Mouse (Mus musculus) layer of hippocampus, adult 18-20 months (tissue): Measurements from ENCODE around the gene Fmo6. TPM values are rescaled to one million over a fixed set of nuclear protein-coding genes. Genes with fewer than 3 reads are reported as not detected.

Experiments
- DNase-seq, 2 experiments: peaks; one replicate each; pipeline ENCODE4 v3.0.0; 2022; ENCODE audit warnings: low spot score in 2 of 2
- long read RNA-seq: library from polyadenylated mRNA; stranded (forward); transcript quantifications from one replicate; pipeline ENCODE4 v2.0.0, GENCODE M21; 2021
- total RNA-seq, 2 experiments: library from RNA; stranded (reverse); gene quantifications; 2 replicates each; pipeline ENCODE4 v1.2.3; 2021

Fmo6 gene
- total RNA-seq = not detected
- long read RNA-seq = 0 reads

GRCm38 (mm10) chr1:162937415-162937814, at the start of gene Fmo6:
Fmo6 (minus strand) TSS chr1:162937515.
- DNase-seq = no peak

- no peak for DNase-seq
These were observed 49.5 kb upstream of the Fmo6 start for GRCm38 (mm10) chr1:162986777-162987176.

DNA sequence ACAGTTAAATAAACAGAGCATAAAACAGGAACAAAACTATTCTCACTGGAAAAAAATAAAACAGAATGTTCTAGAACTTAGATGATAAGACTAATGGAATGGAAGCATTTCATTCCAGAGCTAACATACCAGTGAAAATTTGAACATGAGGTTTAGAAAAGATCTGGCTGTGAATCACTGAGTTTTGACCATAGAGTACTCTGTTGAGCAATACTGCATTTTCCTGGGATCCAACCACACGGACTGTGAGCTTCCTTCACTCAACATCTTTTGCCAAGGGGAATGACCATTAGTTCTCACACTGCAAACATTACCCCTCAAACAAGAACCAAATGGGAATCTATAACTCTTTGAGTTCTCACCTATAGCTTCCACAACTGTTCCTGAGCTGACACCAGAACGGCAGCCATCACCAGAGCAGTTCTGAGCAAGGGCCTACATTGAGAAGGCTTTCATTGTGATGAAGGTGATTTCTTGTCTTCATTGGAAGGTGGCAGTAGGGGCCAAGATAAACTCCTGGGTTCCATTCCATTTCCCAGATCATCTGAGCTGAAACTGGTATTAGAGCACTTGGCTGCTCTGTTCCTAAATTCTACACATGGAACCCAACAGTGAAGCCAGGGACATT, 48.9 kb upstream of the Fmo6 start:
- DNase-seq = no peak

- DNase-seq = no peak
These were observed 47.1 kb upstream of the Fmo6 start, which contains the start of gene Fmo3 for GRCm38 (mm10) chr1:162984428-162984827. Fmo3 (minus strand) TSS chr1:162984528.

GRCm38 (mm10) chr1:162963556-162963955, 26.2 kb upstream of the Fmo6 start:
- DNase-seq = no peak

GRCm38 (mm10) chr1:162957422-162957821, 20.1 kb upstream of the Fmo6 start:
- no peak for DNase-seq

- DNase-seq = no peak
These were observed 15.8 kb upstream of the Fmo6 start for GRCm38 (mm10) chr1:162953079-162953478.

DNA sequence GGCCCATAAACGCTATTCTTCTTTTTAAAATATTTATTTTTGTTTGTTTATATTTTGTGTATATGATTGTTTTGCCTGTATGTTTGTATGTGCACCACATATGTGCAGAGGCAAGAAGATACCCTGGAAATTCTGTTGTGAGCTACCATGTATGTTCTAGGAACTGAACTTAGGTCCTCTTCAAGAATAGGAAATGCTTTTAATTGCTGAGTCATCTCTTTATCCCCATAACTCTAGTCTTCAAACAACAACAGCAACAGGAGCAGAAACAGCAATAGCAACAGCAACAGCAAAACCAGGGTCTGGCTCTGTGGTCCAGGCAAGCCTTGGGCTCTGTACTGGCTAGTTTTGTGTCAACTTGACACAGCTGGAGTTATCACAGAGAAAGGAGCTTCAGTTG, 12.4 kb upstream of the Fmo6 start:
- DNase-seq = no peak

DNA sequence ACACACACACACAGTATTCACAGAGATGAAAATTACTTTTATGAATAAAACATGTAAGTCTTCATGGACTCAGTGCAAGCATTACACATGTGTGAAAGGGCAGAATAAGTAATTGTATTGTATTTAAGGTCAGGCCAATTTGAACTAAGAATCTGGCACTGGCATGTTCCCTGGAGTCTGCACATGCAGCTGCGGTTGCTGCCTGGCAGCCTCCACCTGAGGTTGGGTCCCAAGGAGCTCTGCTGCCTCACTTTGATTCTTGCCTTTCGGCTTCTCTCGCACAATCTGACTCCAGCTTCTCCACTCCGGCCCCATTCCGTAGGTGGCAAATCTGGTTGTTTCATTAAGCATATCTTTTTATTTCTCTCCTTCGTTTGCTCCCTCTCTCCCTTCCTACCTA, 10.6 kb upstream of the Fmo6 start:
- DNase-seq = no peak

- no peak for DNase-seq
These were observed 9.7 kb upstream of the Fmo6 start for GRCm38 (mm10) chr1:162946837-162947558.

GRCm38 (mm10) chr1:162943700-162944099, 6.4 kb upstream of the Fmo6 start:
- DNase-seq = no peak

GRCm38 (mm10) chr1:162938696-162939351, 1.5 kb upstream of the Fmo6 start:
- no peak for DNase-seq

- no peak for DNase-seq
These were observed 818 bp upstream of the Fmo6 start for GRCm38 (mm10) chr1:162937970-162938695.

- no peak for DNase-seq
These were observed 2.8 kb downstream of the Fmo6 start for GRCm38 (mm10) chr1:162934374-162935012.

DNA sequence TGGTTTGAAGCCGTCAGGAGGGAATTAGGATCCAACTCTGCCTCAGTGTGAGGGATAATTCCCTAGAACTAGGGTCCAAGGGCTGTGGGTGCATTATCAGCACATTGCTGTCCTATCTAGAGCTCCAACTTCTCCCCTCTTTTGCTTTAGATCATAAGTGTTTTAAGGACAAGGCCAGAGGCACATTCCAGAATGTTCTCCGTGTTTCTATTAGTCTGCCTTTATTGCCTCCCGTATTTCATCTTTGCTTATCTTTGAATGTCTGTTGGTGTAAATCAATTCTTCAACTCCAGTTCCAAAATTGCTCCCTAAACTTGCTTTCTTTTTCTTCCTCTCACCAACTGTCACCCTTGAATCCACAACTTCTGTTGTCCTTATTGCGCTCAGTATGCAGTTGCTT, 4.9 kb downstream of the Fmo6 start:
- DNase-seq = no peak

DNA sequence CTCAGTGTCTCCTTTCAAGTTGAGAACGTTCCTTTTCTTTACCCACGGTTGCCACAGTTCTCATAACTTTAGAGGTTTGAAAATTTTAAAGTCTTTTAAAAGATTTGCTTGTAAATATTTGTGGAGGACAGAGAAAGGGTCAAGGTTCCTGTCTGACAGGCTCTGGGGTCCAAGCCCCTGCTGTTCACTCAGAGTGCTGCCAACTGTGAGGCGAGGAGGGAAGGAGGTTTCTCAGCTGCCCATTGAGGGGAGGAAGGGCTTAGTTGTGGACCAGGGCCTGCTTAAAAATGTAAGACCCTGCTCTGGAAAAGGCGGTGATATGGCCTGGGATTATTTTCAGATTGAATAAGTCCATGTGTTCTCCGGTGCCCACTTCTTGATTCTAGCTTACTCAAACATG, 5.4 kb downstream of the Fmo6 start:
- no peak for DNase-seq

GRCm38 (mm10) chr1:162931310-162931875, 5.9 kb downstream of the Fmo6 start:
- no peak for DNase-seq

DNA sequence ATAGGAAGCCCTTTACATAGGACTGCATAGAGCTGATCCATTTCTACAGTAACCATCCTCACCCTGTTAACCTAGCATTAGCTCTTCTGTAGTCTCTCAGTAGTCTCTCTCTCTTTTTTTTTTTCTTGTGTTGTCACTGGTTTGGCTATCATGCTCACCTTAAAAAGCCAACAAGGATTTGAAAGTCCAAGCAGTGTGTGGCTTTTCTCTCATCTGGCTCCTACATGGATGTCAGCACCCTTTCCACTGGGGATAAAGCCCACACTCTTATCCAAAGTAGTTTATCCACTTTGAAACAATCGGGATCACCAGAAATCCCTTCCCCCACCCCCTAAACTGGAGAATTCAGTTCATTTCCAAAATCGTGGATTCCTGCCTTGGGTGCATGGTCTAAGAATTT, 6.7 kb downstream of the Fmo6 start:
- no peak for DNase-seq

GRCm38 (mm10) chr1:162929146-162929545, 8.2 kb downstream of the Fmo6 start:
- no peak for DNase-seq

DNA sequence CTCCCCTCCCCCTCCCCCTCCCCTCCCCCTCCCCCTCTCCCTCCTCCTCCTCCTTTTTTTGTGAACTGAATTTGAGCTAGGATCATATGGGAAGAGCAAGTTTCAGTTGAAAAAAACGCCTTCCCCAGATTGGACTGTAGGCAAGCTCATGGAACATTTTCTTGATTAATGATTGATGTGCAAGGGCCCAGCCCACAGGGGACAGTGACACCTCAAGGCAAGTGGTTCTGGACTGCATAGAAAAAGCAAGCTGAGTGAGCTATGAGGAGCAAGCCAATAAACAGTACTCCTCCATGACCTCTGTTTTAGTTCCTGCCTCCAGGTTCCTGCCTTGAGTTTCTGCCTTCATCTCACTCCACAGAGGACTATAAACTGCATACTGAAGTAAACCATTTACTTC, 12.2 kb downstream of the Fmo6 start:
- no peak for DNase-seq

- no peak for DNase-seq
These were observed 20.7 kb downstream of the Fmo6 start for GRCm38 (mm10) chr1:162916661-162917060.
